Mouse (Mus musculus) megakaryocyte-erythroid progenitor cell, adult 5-6 weeks (primary cell): ENCODE measurements around the gene Snx32. TPM values are rescaled to one million over a fixed set of nuclear protein-coding genes. Genes with fewer than 3 reads are reported as not detected.

Experiments used
- ATAC-seq: replicated peaks from 2 replicates; pipeline ENCODE4 v1.8.0; 2016; ENCODE audit warnings: mild to moderate bottlenecking, inconsistent platforms; ENCODE audit not compliant: severe bottlenecking, poor library complexity, low FRiP score, low TSS enrichment
- total RNA-seq, 2 experiments: library from RNA; stranded (forward) in 1 of 2; stranded (reverse) in 1 of 2; fragments of 200-1000, 215-1000 nt in 1 of 2; fragments of >200 nt in 1 of 2; fragmentation: Nextera tagmentation in 1 of 2; gene quantifications; 2 replicates each; pipeline ENCODE4 v1.2.3; 2014 to 2017

The Snx32 gene
- total RNA-seq, 2 experiments from 2014 or later, result 4.6 to 6.6 TPM

- peak; percentile 69; the same call in 1 of the 2 replicates for ATAC-seq
Observed at GRCm38 (mm10) chr19:5460465-5460911, 49.9 kb downstream of the Snx32 start, which contains the start of gene Fibp. Gene Fibp, plus strand, starts transcription at chr19:5460615.

GRCm38 (mm10) chr19:5459896-5460295, 50.4 kb downstream of the Snx32 start:
- ATAC-seq, result no peak

GRCm38 (mm10) chr19:5459019-5459418, 51.3 kb downstream of the Snx32 start:
- ATAC-seq, result no peak

GRCm38 (mm10) chr19:5457746-5458442, 52.4 kb downstream of the Snx32 start, which contains the start of gene Ccdc85b:
Gene Ccdc85b, minus strand, starts transcription at chr19:5457894.
- ATAC-seq, result no peak

GRCm38 (mm10) chr19:5456922-5457745, 53.2 kb downstream of the Snx32 start:
- ATAC-seq, result peak; percentile 89

- ATAC-seq, result no peak
Observed at GRCm38 (mm10) chr19:5456241-5456921, 54.0 kb downstream of the Snx32 start.

GRCm38 (mm10) chr19:5455568-5455967, 54.8 kb downstream of the Snx32 start:
- no peak for ATAC-seq

GRCm38 (mm10) chr19:5455037-5455436, 55.3 kb downstream of the Snx32 start:
- no peak for ATAC-seq

- no peak for ATAC-seq
Observed at GRCm38 (mm10) chr19:5451766-5452165, 58.6 kb downstream of the Snx32 start.

- no peak for ATAC-seq
Observed at GRCm38 (mm10) chr19:5449673-5450072, 60.7 kb downstream of the Snx32 start.

GRCm38 (mm10) chr19:5448354-5449150, 61.8 kb downstream of the Snx32 start:
- ATAC-seq, result peak; percentile 49

GRCm38 (mm10) chr19:5447515-5448353, 62.6 kb downstream of the Snx32 start, which contains the start of gene Fosl1:
Gene Fosl1, plus strand, starts transcription at chr19:5447547.
- peak; percentile 71 for ATAC-seq

- no peak for ATAC-seq
Observed at GRCm38 (mm10) chr19:5445747-5446146, 64.6 kb downstream of the Snx32 start.

- no peak for ATAC-seq
Observed at GRCm38 (mm10) chr19:5444954-5445353, 65.4 kb downstream of the Snx32 start.

GRCm38 (mm10) chr19:5444371-5444908, 65.9 kb downstream of the Snx32 start:
- no peak for ATAC-seq
